Mouse (Mus musculus) E14TG2a.4 (cell line): ENCODE measurements around the gene Chrm3.

Source experiments
- H3K27me3 ChIP-seq: 2 replicates; pipeline ENCODE4 v1.6.1; 2014; ENCODE audit warnings: low read length, control low read depth; ENCODE audit not compliant: insufficient read depth
- H3K36me3 ChIP-seq: 2 replicates; pipeline ENCODE4 v1.6.1; 2014; ENCODE audit warnings: low read length, control low read depth; ENCODE audit not compliant: insufficient read depth
- H3K4me1 ChIP-seq: replicated peaks from 2 replicates; pipeline ENCODE4 v1.6.1; 2014; ENCODE audit warnings: low read depth, low read length, control low read depth
- H3K4me3 ChIP-seq: replicated peaks from 2 replicates; pipeline ENCODE4 v1.5.1; 2014; ENCODE audit warnings: mild to moderate bottlenecking, low read length
- H3K9me3 ChIP-seq: 2 replicates; pipeline ENCODE4 v1.6.1; 2014; ENCODE audit warnings: low read length, control low read depth
- CTCF ChIP-seq: conservative IDR thresholded peaks from 2 replicates; pipeline ENCODE4 v1.5.1; 2014; ENCODE audit warnings: low read length
- NANOG ChIP-seq: IDR thresholded peaks from 2 replicates; pipeline ENCODE4 v1.6.1; 2014; ENCODE audit warnings: borderline replicate concordance, low read length, mixed read lengths
- POU5F1 ChIP-seq: IDR thresholded peaks from 2 replicates; pipeline ENCODE4 v1.6.1; 2014; ENCODE audit warnings: low read length, borderline replicate concordance

Gene Chrm3

GRCm38 (mm10) chr13:10244243-10244998, 116.2 kb downstream of the Chrm3 start:
- TF ChIP-seq POU5F1 (no peak), CTCF (no peak), NANOG (no peak)
- no peaks in the 10 kb centered on the region for H3K27me3 ChIP-seq
- H3K4me3 ChIP-seq, result no peak overlapping the region
- no peaks in the 10 kb centered on the region for H3K4me1 ChIP-seq
- H3K9me3 ChIP-seq, result no peaks in the 10 kb centered on the region
- no peaks in the 10 kb centered on the region for H3K36me3 ChIP-seq

- Histone ChIP-seq H3K27me3 (no peaks in the 10 kb centered on the region), H3K4me3 (no peak overlapping the region), H3K9me3 (no peaks in the 10 kb centered on the region), H3K36me3 (no peaks in the 10 kb centered on the region), H3K4me1 (no peaks in the 10 kb centered on the region)
- TF ChIP-seq POU5F1 (no peak), NANOG (no peak), CTCF (no peak)
Measured at GRCm38 (mm10) chr13:10240238-10240637, 120.4 kb downstream of the Chrm3 start.

GRCm38 (mm10) chr13:10239825-10240224, 120.8 kb downstream of the Chrm3 start:
- no peaks in the 10 kb centered on the region for H3K36me3 ChIP-seq
- no peaks in the 10 kb centered on the region for H3K4me1 ChIP-seq
- no peaks in the 10 kb centered on the region for H3K9me3 ChIP-seq
- no peak overlapping the region for H3K4me3 ChIP-seq
- TF ChIP-seq POU5F1, result no peak
- TF ChIP-seq CTCF, result no peak
- TF ChIP-seq NANOG, result no peak
- no peaks in the 10 kb centered on the region for H3K27me3 ChIP-seq

GRCm38 (mm10) chr13:10237616-10238015, 123.0 kb downstream of the Chrm3 start:
- TF ChIP-seq POU5F1 (no peak), NANOG (no peak), CTCF (no peak)
- Histone ChIP-seq H3K27me3 (no peaks in the 10 kb centered on the region), H3K36me3 (no peaks in the 10 kb centered on the region), H3K4me1 (no peaks in the 10 kb centered on the region), H3K9me3 (no peaks in the 10 kb centered on the region), H3K4me3 (no peak overlapping the region)

GRCm38 (mm10) chr13:10236279-10236678, 124.4 kb downstream of the Chrm3 start:
- no peaks in the 10 kb centered on the region for H3K9me3 ChIP-seq
- TF ChIP-seq POU5F1 (no peak), NANOG (no peak), CTCF (no peak)

GRCm38 (mm10) chr13:10235391-10236169, 125.1 kb downstream of the Chrm3 start:
- no peak for TF ChIP-seq POU5F1
- Histone ChIP-seq H3K27me3 (no peaks in the 10 kb centered on the region), H3K36me3 (no peaks in the 10 kb centered on the region), H3K4me1 (no peaks in the 10 kb centered on the region), H3K4me3 (no peak overlapping the region), H3K9me3 (no peaks in the 10 kb centered on the region)

More at GRCm38 (mm10) chr13:10236279-10236678, 124.4 kb downstream of the Chrm3 start:
- Histone ChIP-seq H3K4me3 (no peak overlapping the region), H3K36me3 (no peaks in the 10 kb centered on the region), H3K4me1 (no peaks in the 10 kb centered on the region), H3K27me3 (no peaks in the 10 kb centered on the region)

- Histone ChIP-seq H3K4me3 (no peak overlapping the region), H3K4me1 (no peaks in the 10 kb centered on the region), H3K9me3 (no peaks in the 10 kb centered on the region), H3K27me3 (no peaks in the 10 kb centered on the region), H3K36me3 (no peaks in the 10 kb centered on the region)
- TF ChIP-seq NANOG, result no peak
- no peak for TF ChIP-seq POU5F1
- no peak for TF ChIP-seq CTCF
Measured at GRCm38 (mm10) chr13:10220403-10220802, 140.2 kb downstream of the Chrm3 start.

- H3K9me3 ChIP-seq, result no peaks in the 10 kb centered on the region
- no peak for TF ChIP-seq NANOG
- no peak for TF ChIP-seq CTCF
- no peak for TF ChIP-seq POU5F1
- H3K4me1 ChIP-seq, result no peaks in the 10 kb centered on the region
- H3K4me3 ChIP-seq, result no peak overlapping the region
- no peaks in the 10 kb centered on the region for H3K27me3 ChIP-seq
- H3K36me3 ChIP-seq, result no peaks in the 10 kb centered on the region
Measured at GRCm38 (mm10) chr13:10212112-10212511, 148.5 kb downstream of the Chrm3 start.
